Mouse (Mus musculus) gastrocnemius, adult 2 months (tissue): ENCODE results near the gene Rnf167. TPM values are rescaled to one million over a fixed set of nuclear protein-coding genes. Genes with fewer than 3 reads are reported as not detected.

Experiments used
- DNase-seq: peaks from one replicate; pipeline ENCODE4 v3.0.0; 2022
- H3K27ac ChIP-seq: fragments of 200-600 bp; 2 replicates; pipeline ENCODE4 v1.8.1; 2022; ENCODE audit warnings: mild to moderate bottlenecking
- H3K4me3 ChIP-seq: fragments of 200-600 bp; 2 replicates; pipeline ENCODE4 v1.8.1; 2022; ENCODE audit warnings: mild to moderate bottlenecking, moderate library complexity
- CTCF ChIP-seq: fragments of 200-600 bp; IDR thresholded peaks from 2 replicates; pipeline ENCODE4 v1.8.1; 2022; ENCODE audit warnings: antibody characterized with exemption, mild to moderate bottlenecking, moderate library complexity
- intact Hi-C: fragments of 180-260 bp; cut with DNase I; formaldehyde crosslinking; loops from one replicate; pipeline ENCODE4 v1.15.1; 2025
- total RNA-seq, 2 experiments: library from RNA; stranded (reverse); gene quantifications; 2 replicates each; pipeline ENCODE4 v1.2.3; 2021

Rnf167 gene
- total RNA-seq, 2 experiments from 2014 or later = 35.0 to 38.4 TPM

DNA sequence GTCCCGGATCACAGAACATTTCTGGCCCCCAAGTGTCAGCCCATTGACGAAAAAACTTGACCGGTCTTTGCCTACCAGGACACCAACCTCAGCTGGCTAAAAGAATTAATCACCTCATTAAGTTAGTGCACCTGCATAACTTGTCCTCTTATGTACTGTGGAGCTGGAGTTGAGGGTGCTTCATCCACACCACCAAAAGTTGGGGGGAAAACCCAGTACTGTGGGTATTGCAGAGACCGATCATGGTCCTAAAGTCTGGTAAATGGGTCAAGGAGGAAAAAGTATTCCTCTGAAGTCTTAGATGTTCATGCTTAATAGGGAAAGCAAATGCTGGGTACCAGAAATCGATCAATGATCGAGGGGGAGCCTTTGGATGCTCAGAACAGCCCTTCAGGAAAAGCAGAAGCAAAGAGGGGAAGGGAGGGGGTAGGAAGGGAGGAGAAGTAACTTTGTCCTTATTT is 5.9 kb downstream of the Rnf167 start:
- no peak for DNase-seq
- Histone ChIP-seq H3K27ac (peak overlapping the region; percentile 92), H3K4me3 (peak overlapping the region; percentile 94)
- intact Hi-C loops = no loop called here
- no peak for TF ChIP-seq CTCF

DNA sequence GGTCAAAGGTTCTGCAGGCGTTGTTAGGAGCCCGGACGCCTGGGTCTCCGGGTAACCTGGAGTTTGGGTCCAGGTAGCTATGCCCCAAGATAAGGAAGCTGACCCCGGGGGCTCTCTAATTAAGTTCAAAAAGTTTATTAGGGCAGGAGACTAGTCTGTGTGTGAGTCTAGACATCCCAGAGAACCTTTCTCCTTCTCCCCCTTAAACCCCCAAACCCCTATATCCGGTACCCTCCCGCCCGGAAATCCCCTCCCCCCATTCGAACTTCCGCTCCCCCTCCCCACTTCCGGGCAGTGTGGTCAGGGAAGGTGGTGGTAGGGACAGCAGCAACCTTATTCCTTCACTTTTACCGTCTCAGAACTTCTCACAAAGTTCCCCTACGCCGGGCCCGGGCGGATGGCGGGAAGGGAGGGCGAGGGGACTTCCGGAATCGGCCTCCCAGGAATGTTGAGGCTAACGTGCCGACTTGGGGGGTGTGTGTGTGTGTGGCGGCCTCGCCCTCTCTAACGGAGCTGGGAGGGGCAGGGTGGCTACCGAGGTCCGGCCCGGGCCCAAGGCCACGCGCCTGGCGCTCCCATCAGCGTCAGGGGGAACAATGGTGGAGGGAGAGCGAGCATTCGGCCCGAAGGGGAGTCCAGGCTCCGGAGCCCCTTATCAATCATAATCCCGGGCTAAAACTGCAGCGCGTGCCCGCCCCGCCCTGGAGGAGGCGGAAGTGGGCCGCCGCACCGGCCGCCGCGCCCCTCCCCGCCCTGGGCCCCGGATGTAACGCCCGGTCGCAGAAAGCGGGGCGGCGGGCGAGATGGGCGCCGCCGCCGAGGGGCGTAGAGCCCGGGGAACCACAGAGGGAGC is 6.5 kb downstream of the Rnf167 start:
- intact Hi-C loops = loop anchor here (1.0 to 2.0 kb wide), 3 partner anchors 15 to 47 kb away; partner anchors contain the start of genes Camta2, Inca1, Kif1c and Spag7
- peak; percentile 80 for DNase-seq
- Histone ChIP-seq H3K27ac (peak overlapping the region; percentile 92), H3K4me3 (peak overlapping the region; percentile 94)
- no peak for TF ChIP-seq CTCF

DNA sequence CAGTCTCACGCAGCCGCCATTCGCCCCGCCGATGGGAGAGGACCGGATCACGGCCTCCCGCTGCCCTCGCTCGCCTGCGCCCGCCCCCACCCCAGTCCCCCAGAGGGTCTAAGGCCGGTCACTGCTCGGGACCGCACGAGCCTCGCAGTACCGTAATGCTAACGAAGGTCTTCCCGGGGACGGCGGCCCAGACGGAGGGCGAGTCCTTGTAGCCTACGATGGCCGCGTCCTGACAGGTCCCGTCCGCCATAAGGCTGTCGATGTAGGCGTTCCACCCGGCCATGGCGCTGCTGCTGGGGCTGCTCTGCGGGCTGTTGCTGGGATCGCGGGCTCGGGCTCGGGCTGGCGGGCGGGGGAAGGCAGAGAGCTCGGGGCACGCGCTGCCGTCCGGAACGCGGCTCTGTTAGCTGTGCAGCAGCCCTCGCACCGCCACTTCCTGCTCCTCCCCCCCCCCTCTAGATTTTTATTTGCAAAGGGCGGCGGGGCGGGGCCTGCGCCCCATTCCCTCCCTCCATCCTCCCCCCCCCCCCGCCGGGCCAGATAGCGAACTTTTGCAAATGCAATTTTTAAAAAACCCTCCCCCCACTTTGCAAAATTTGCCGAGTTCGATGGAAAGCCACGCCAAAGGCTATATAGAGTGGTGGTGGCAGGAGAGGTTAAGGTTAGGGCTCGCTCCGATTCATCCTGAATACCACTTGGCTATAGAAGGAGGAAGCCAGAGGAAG is 7.3 kb downstream of the Rnf167 start, which contains the start of gene Pfn1:
Gene Pfn1 (minus strand): TSS at position 447 of the 725 bp plus-strand sequence.
- Histone ChIP-seq H3K4me3 (peak within 1 kb of the TSS; percentile 94), H3K27ac (peak within 1 kb of the TSS; percentile 92)
- no peak for TF ChIP-seq CTCF
- DNase-seq = peak; percentile 88
- intact Hi-C loops = loop anchor here (1.0 to 2.0 kb wide), 3 partner anchors 14 to 46 kb away; partner anchors contain the start of genes Camta2, Inca1, Kif1c and Spag7

GRCm38 (mm10) chr11:70654923-70655570 is 8.0 kb downstream of the Rnf167 start:
- peak overlapping the region; percentile 94 for H3K4me3 ChIP-seq
- no peak for TF ChIP-seq CTCF
- intact Hi-C loops = loop anchor here (1.0 to 2.0 kb wide), 3 partner anchors 14 to 46 kb away; partner anchors contain the start of genes Camta2, Inca1, Kif1c and Spag7
- peak; percentile 93 for DNase-seq
- H3K27ac ChIP-seq = peak overlapping the region; percentile 92

DNA sequence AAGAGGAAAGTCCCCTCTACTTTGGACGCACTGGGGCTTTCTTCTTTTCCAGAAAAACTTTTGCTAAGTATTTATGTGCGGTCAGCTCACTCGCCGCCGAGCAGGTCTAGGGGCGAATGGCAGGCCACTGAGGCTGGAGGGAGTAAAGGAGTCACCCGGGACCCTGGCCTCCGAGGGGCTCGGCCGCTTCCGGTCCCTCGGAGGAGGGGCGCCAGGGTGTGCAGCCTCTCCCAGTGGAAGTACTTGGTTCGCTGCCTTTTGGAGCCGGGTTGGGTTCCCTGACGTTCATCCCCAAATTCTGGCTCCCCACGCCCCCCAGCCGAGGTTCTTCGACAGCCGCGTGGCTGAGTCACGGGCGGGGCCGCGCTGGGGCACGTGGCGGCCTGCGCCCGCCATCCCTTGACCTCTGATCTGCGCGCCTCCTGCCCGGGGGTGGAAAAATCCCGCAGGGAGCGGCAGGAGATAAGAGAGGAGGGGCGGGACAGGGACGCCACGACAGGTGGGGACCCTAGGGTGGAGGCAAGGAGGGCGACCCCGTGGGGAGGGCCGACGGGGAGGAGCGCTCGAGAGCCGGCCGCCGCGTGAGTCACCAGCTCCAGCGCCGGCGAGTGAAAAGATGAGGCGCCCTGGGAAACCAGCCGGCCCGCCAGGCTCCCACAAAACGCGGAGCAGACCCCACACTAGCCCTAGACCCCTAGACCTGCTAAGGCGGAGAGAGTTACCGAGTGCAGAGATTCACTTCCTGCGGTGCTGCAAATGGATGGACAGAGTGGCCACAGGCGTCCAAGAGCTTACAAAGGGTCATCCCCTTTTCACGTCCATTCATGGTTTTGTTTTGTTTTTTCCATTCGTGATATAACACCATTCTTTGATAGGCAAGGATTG is 8.8 kb downstream of the Rnf167 start:
- no peak for TF ChIP-seq CTCF
- peak overlapping the region; percentile 92 for H3K27ac ChIP-seq
- peak overlapping the region; percentile 94 for H3K4me3 ChIP-seq
- DNase-seq = peak; percentile 85
- intact Hi-C loops = loop anchor here (2.0 kb wide), 2 partner anchors 13 to 45 kb away; partner anchors contain the start of genes Inca1, Kif1c and Spag7

GRCm38 (mm10) chr11:70656456-70656927 is 9.5 kb downstream of the Rnf167 start:
- Histone ChIP-seq H3K27ac (peak overlapping the region; percentile 92), H3K4me3 (peak overlapping the region; percentile 94)
- TF ChIP-seq CTCF = no peak
- intact Hi-C loops = no loop called here
- peak; percentile 95 for DNase-seq

DNA sequence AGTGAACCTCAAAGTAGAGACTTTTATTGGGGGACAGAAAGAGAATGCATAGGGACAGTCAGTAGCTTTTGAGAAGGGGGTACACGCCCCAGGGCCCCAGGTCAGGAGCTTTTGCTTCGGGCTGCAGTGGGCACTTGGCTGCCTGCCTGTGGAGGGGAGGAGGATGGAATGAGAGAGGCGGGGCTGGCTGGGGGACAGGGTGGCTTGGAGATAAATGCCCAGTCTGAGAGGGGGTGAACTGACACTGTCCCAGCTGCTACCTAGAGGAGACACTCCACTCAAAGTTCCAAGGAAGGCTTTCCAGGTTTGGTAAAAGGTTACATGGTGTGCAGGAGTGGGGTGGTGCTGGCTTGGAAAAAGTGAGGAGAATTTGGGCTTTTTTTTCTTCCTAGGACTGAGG is 9.9 kb downstream of the Rnf167 start, which contains the start of gene Eno3:
Gene Eno3 (plus strand): TSS at position 239 of the 400 bp plus-strand sequence.
- TF ChIP-seq CTCF = no peak
- H3K27ac ChIP-seq = peak within 1 kb of the TSS; percentile 92
- peak within 1 kb of the TSS; percentile 94 for H3K4me3 ChIP-seq
- intact Hi-C loops = no loop called here
- peak; percentile 92 for DNase-seq

GRCm38 (mm10) chr11:70657573-70657972 is 10.5 kb downstream of the Rnf167 start:
- DNase-seq = peak; percentile 58
- intact Hi-C loops = no loop called here
- Histone ChIP-seq H3K4me3 (peak overlapping the region; percentile 94), H3K27ac (peak overlapping the region; percentile 92)
- no peak for TF ChIP-seq CTCF

GRCm38 (mm10) chr11:70657991-70658390 is 11.0 kb downstream of the Rnf167 start:
- TF ChIP-seq CTCF = no peak
- H3K27ac ChIP-seq = peak overlapping the region; percentile 92
- H3K4me3 ChIP-seq = peak overlapping the region; percentile 94
- intact Hi-C loops = no loop called here
- DNase-seq = peak; percentile 32

GRCm38 (mm10) chr11:70658521-70658920 is 11.5 kb downstream of the Rnf167 start:
- no peak for TF ChIP-seq CTCF
- Histone ChIP-seq H3K4me3 (peak overlapping the region; percentile 94), H3K27ac (peak overlapping the region; percentile 92)
- intact Hi-C loops = no loop called here
- DNase-seq = no peak

DNA sequence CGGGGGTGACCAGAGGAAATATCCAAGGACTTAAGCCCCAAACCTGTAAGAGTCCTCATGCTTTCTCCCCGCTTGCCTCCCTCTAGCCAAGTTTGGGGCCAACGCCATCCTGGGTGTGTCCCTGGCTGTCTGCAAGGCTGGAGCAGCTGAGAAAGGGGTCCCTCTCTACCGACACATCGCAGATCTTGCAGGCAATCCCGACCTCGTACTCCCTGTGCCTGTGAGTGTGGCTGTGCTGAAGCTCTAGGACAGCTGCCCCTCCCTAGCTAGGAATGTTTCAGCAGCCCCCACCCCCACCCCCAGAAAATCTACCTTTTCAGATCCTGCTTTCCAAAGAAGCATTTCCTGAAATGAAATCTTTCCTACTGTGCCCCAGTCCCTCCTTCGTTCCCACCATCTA is 11.9 kb downstream of the Rnf167 start:
- Histone ChIP-seq H3K4me3 (peak overlapping the region; percentile 94), H3K27ac (peak overlapping the region; percentile 92)
- no peak for TF ChIP-seq CTCF
- intact Hi-C loops = no loop called here
- DNase-seq = peak; percentile 60
